Mouse (Mus musculus) CH12.LX (cell line): ENCODE measurements around the gene Pik3c2b.

Experiments used
- CTCF ChIP-seq, 2 experiments: IDR thresholded peaks in 1 of 2; conservative IDR thresholded peaks in 1 of 2; 2 replicates each; pipeline ENCODE4 v1.5.1; 2011 to 2012; ENCODE audit warnings: low read depth in 2 of 2, low read length in 2 of 2, improper control_type of control experiment in 1 of 2, inconsistent platforms in 1 of 2, mild to moderate bottlenecking in 1 of 2, moderate library complexity in 1 of 2
- MAZ ChIP-seq: IDR thresholded peaks from 2 replicates; pipeline ENCODE4 v1.6.1; 2012; ENCODE audit warnings: low read depth, mild to moderate bottlenecking, inconsistent platforms, low read length, improper control_type of control experiment, moderate library complexity
- MEF2A ChIP-seq: IDR thresholded peaks from 2 replicates; pipeline ENCODE4 v1.6.1; 2014; ENCODE audit warnings: low read depth, mild to moderate bottlenecking, inconsistent platforms, low read length, improper control_type of control experiment, borderline replicate concordance
- POLR2A ChIP-seq: IDR thresholded peaks from 2 replicates; pipeline ENCODE4 v1.6.1; 2011; ENCODE audit warnings: low read depth, mild to moderate bottlenecking, improper control_type of control experiment, low read length
- RCOR1 ChIP-seq: conservative IDR thresholded peaks from 2 replicates; pipeline ENCODE4 v1.6.1; 2012; ENCODE audit warnings: low read depth, mild to moderate bottlenecking, inconsistent platforms, low read length, improper control_type of control experiment
- SMC3 ChIP-seq: IDR thresholded peaks from 2 replicates; pipeline ENCODE4 v1.6.1; 2011; ENCODE audit warnings: low read depth, low read length, improper control_type of control experiment
- USF1 ChIP-seq: IDR thresholded peaks from 2 replicates; pipeline ENCODE4 v1.6.1; 2014; ENCODE audit warnings: low read depth, mild to moderate bottlenecking, inconsistent platforms, low read length, improper control_type of control experiment

DNA sequence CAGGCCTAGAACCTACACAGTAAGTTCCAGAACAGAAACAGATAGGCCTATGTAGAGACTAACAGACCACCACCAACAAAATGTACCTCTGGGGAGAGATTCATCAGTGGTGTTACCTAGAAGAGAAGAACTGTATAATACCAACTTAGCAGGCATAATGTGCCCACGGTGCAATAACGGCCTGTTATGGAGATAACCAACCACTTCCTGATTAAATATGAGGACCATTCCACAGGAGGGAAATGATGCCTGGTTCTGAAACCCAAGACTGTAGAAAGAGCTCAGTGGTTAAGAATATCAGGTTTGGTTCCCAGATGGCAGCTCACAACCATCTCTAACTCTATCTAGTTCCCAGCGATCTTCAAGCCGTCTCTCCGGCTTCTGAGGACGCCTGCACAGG lies 45.1 kb upstream of the Pik3c2b start:
- no peak for TF ChIP-seq POLR2A
- no peak for TF ChIP-seq USF1
- TF ChIP-seq MEF2A = no peak
- TF ChIP-seq MAZ = no peak
- no peak for TF ChIP-seq SMC3
- no peak for TF ChIP-seq CTCF (conservative IDR thresholded peaks at IDR 0.05 in 1 of 2, IDR thresholded peaks at IDR 0.05 in 1 of 2; ENCODE audit: low read depth in 2 of 2, low read length in 2 of 2)
- TF ChIP-seq RCOR1 = no peak
